Mouse (Mus musculus): Measurements from ENCODE around the gene Ctsa.

Gene Ctsa

DNA sequence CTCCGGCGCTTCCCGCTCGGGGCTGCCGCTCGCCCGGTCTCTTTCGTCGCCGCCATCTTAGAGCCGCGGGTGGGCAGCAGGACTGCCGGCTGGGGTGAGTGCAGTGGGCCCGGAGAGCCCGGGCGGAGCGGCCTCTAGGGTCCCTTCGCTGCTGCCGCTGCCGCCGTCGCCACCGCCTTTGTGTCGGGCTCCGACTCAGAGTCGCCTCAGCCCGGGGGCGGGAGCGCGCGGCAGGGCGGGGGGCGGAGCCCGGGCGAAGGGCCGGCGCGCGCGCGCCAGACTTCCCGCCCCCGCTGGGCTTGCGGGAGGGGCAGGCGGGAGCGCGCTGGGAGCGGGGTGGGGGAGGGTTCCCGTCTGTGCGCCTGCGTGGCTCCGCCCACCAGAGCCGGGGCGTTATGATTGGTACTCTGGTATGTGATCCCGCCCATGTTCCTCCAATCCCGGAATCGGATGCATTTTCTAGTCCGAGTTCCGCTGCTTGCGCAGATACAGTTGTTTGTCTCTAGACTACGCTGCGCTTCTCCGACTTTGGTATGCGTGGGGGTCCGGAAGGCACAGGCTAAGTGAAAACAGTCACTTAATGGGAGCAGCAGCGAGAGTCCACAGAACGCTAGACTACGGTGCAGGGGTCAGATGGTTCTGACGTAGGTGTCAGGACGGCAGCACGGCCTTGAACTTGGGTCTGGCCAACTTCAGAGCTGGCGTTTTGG, 47.0 kb downstream of the Ctsa start:
- peak; percentile 94 for DNase-seq

DNA sequence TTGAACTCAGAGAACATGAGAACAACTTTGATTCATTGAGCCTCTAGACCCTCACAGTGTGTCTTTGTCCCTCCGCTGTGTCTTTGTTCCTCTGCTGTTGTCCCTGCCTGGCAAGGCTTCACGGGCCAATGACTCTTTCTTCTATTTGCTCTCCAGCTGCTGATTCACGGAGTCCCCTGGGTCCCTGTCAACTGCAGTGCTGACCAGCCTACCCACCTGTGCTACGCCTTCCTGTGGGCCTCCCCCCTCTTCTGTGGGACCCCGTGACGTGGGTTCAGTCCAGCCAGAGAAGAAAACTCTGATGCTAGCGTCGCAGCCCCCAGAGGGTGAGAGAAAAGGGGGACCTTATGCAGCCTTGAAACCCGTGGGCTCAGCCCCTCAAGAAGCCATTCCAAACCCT, 49.9 kb downstream of the Ctsa start:
- DNase-seq: no peak

DNA sequence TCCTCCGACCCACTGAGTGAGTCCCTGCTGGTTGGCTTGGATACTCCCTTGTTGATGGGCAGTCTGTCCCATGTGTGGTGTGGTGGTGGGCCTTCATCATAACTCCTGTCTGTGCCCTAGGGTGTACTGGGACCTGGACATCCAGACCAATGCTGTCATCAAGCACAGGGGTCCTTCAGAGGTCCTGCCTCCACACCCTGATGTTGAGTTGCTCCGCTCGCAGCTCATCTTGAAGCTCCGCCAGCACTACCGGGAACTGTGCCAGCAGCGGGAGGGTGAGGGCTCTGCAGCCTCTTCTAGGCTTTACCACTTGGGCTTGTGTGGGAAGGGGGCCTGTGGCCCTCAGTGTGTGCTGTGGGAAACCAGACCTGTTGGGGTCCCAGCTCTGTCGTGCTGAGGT, 53.1 kb downstream of the Ctsa start:
- DNase-seq: peak; percentile 77

DNA sequence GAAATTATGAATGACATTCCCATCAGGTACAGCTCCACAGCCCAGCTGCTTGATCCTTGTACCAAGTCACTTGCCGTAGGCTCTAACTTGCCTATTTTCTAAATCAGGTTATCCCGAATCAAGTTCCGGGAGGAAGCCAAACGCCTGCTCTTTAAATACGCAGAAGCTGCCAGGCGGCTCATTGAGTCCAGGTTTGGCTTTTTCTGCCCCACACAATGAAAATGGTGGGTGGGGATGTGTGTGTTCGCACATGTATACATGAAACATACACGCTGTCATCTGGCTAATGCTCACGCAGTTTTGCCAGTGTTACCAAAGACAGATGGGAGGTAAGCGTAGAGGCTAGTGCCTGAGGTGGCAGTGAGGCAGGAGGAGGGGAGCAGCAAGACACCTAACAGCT, 53.9 kb downstream of the Ctsa start:
- no peak for DNase-seq

DNA sequence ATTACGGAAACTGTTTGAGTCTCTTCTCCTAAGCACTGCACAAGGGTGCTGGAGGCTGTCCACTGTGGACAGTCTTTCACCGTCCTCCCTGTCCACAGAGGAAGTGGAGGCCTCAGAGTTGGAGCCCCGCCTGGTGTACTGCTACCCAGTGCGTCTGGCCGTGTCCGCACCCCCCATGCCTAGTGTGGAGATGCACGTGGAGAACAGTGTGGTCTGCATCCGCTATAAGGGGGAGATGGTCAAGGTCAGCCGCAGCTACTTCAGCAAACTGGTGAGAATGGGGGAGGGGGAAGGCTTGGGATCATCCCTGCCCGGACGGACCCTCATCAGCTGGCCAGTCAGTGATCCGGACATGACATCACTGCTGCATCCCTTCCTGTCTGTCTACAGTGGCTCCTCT, 56.3 kb downstream of the Ctsa start:
- no peak for DNase-seq

DNA sequence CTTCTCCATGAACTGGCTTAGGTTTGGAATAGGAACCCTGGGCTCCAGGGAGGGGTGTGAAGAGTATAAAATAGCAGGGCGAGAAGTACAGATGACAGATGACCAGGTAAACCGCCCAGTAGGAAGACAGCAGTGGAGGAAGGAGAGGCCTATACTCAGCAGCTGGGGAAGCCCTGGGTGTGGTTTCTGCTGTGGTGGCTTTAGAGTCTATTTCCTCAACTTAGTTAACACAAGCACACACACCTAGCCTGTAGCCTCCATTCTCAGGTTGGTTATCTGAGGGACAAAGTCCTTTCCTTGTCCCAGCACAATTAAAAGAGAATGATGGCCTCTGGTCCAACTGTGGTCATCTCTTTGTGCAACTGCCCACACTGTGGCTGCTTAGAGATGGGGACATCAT, 57.3 kb downstream of the Ctsa start:
- DNase-seq: no peak
